Mouse (Mus musculus): ENCODE measurements at regions not wholly inside any gene's neighbourhood (a gene's known extent, or its start where the extent isn't known, plus 50 kb on each side); places are given as distances from the start of the nearest gene placed in this dataset.

DNA sequence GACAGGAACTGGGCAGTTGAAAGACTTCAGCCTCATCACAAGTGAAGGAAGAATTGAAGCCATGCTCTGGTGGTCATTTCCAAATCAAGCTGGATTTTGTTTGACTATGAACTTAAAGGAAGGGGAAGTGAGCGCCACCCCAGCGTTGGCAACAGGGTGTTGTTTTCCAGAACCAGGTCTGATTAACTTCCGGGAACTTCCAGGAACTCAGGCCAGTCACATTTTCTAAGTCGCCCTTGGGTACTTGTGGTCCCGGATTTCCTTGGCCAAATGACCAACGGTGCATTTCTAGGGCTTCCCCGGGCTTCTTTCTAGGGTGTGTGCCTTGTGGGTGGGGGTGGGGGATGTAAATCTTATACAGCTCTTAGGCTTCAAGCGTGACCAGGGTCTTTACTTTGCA is 197.4 kb downstream of the Ets1 start:
- no peak for TF ChIP-seq CTCF (IDR thresholded peaks at IDR 0.05; ENCODE audit: extremely low read depth, insufficient read length, insufficient replicate concordance, low read depth, low read length)
- TF ChIP-seq POLR2A (IDR thresholded peaks at IDR 0.05; ENCODE audit: low read depth, low read length): no peak
